Mouse (Mus musculus): Measurements from ENCODE around the gene Myo16.

GRCm38 (mm10) chr8:10501750-10502149 lies 348.0 kb downstream of the Myo16 start:
- TF ChIP-seq CTCF (IDR thresholded peaks at IDR 0.05; ENCODE audit: low read depth), result no peak
- TF ChIP-seq EP300 (IDR thresholded peaks at IDR 0.05; ENCODE audit: low read depth), result no peak
